Mouse (Mus musculus) spleen, adult 18-20 months (tissue): ENCODE results near the gene Slc25a35.
"Not testable (repeated sequence)": the region's sequence is repeated elsewhere in the genome, so short reads cannot be mapped to it uniquely, and the experiment has no call there.

Experiments used
- DNase-seq, 2 experiments: peaks; one replicate each; pipeline ENCODE4 v3.0.0; 2022; ENCODE audit warnings: mixed read lengths in 2 of 2

The Slc25a35 gene

DNA sequence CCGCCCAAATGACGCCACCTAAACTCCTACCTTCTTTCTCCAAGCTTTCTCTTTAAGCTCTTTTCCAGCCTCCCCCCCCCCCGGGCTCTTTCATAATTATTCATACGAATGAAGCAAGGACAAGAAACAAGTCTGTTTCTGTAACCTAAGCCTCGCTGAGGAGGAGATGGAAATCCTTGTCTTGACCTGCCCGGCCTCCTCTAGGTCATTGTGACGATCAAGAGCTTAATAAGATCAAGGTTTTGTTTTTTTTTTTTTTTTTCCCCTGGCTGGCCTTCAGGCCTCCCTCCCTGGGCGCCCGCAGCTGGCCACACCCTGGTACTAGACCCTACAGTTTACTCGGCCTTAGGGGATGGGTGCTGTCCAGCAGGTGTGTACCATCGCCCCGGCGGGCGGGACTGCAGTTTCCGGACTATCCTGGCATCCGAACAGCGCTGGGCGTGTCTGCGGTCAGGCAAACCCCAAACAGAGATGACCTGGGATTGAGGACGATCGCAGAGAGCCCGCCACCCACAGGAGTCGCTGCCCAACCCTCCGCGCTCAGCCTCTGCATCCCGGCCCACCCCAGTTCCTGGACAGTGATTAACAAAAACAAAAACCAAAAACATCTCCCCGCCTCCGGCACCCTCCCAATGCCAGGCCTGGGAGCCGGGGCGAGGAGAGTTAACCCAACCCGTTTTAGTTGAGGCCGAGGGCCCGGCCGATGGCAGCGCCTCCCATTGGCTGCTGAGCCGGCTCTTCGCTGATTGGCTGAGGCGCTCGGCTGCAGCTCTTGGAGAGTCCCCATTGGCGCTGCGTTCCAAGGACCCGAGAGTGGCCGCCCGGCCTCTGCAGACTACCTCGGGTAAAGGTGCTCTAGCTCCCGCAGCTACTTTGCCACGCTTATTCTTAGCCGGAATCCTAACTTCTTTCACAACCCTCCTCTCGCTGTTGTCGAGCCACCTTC lies at the start of gene Slc25a35:
Gene Slc25a35, plus strand, starts transcription at position 795 of the 946 bp plus-strand sequence.
- peak; percentile 79 to 82 for DNase-seq

DNA sequence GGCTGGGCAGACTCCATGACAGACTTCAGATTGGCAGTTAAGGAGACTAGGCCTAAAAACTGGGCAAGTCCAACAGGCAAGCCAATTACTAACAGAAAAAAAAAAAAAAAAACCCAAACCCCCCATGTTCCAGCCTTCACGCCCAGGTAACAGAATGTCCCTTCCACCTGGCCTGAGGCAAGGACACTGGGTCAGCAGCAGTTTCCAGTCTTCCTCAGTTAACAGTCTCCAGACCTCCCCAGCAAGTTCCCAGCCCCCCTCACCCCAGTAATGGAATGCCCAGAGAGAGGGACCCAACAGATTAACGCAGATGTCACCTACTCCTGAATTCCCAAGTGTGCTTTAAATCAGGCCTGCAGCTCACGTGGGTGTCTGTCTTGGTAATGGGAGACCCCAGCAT lies 44.7 kb upstream of the Slc25a35 start:
- no peak for DNase-seq

DNA sequence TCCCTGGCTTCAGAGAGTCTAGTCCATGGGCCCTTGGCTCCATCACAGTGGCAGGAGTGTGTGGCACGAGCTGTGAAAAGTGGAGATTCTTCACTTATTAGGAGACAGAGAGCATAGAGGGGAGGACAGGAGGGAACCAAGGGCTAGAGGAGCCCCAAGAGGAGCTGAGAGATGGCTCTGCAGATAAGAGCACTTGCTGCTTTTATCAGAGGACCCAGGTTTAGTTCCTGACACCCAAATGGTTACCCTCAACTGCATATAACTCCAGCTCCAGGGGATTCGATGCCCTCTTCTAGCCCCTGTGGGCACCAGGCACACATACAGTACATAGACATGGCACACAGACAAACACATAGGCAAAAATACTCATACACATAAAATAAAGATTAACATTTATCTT lies 43.2 kb upstream of the Slc25a35 start:
- no peak for DNase-seq

DNA sequence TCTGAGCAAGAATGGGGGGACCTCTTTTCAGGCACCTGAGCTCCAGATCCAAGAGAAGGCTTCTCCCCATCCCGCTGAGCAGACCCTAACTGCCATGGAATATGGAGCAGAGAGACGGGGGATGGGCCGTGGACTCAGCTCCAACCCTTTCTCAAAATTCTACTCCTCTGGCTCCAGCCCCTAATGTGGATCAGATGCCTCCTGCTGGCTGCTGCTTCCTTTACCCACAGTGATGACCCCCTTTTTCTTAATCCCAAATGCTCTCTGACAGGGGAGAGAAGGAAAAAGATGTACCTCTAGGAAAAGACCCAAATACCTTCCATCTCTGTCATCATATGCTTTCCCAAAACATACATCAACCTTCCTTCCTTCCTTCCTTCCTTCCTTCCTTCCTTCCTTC lies 41.0 kb upstream of the Slc25a35 start, which contains the start of gene Odf4:
Gene Odf4, minus strand, starts transcription at position 101 of the 400 bp plus-strand sequence.
- DNase-seq: no peak

DNA sequence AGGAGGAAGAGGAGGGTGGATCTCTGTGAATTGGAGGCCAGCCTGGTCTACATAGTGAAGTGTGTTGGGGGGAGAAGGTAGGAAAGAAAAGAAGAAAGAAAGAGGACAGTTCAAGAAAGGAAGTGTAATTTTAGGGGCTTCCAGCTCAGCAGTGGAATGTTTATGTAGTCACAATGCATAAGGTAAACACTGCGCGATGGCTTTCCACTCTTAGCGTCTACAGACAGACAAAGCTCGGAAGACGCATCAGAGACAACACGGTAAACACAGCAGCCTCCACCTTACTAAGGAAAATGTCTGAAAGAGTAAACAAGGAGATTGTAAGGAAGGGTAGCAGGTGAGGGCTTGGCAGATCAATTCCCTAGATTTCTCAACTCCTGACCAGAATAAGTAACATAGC lies 38.0 kb upstream of the Slc25a35 start:
- no peak for DNase-seq

DNA sequence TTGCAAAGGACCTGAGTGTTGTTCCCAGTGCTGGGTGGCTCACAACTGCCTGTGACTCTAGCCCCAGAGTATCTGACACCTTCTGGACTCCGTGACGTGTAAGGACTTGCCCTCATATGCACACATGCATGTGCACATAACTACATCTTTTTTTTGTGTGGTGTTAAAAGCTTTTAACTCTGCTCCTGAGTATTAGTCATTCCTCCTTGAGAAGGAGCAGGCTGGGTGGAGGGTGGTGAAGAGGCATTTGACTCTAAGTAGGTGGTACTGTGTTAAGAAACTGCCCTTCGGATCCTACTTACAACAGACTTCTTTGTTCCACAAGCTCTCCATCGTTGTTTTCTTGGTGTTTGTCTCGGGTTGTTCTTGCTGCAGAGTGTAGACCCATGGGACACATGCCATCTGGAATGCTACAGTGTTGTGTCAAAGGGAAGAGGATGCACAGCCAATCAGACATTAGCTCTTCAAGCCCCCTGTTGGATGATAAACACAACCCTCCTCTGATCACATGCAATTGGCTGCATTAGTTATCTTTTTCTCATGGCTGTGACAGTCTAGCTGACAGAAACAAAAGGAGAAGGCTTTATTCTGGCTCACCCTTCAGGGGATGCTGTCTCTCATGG lies 33.9 kb upstream of the Slc25a35 start:
- DNase-seq: no peak

DNA sequence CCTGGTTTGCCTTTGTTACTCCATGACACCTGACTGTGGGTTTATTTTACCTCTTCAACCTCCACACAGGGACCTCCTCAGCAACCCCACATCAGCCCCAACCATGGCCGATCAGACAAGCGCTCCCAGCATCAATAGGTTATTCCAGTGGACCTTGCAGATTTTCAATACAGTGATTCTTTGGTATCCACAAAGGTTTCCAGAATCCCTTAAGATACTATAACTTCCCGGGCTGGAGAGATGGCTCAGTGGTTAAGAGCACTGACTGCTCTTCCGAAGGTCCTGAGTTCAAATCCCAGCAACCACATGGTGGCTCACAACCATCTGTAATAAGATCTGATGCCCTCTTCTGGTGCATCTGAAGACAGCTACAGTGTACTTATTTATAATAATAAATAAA lies 31.0 kb upstream of the Slc25a35 start:
- DNase-seq: not testable (repeated sequence)

DNA sequence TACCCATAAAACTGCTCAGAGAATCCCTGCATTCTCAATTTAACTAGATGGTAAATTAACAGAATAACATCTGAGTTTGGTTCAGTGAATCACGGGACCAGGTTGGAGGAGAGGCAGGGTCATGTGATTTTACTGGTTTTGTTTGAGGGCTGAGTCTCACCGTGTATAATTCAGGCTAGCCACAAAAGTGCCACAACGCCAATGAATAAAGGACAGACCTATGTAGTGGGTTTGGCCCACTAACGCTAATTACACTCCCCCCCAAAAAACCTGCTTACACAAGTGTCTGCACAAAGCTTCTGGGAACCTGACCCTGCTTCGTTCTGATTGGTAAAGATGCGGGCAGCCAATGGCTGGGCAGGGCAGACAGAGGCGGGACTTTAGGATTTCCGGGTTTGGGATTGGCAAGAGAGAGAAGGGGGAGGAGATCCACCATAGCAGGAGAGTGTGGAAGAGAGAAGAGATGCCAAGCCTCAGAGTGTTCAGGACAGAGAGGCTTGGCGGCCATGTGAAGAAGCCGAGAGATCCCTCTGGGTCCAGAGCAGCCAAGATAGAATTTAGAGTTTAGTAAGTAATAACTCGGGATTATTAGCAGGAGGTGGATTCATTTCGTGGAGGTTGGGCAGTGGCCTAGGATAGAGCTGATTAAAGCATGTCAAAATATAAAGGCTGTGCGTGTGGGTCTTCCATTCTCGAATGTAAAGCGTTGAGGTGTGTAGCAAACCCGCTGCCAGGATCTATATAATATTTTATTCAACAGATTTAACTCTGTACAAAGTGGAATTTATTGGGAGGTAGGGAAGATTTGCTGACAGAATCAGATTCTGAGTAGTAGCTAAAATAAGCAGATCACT lies 28.3 kb upstream of the Slc25a35 start:
- peak; percentile 66 for DNase-seq

DNA sequence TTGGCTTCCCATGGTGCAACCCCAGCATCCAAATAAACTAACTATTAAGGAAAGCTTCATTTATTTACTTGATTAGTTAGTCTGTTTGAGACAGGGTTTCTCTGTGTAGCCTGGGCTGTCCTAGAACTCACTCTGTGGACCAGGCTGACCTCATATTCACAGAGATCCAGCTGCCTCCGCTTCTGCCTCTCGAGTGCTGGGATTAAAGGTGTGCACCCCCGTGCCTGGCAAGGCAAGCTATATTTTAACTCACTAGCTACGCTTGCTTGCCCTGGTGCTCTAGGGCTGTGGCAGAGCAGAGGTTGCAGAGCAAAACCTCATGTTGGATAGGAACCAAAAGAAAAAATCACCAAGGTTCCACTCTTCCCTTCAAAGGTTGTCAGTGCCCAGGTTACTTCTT lies 27.4 kb upstream of the Slc25a35 start:
- DNase-seq: no peak

DNA sequence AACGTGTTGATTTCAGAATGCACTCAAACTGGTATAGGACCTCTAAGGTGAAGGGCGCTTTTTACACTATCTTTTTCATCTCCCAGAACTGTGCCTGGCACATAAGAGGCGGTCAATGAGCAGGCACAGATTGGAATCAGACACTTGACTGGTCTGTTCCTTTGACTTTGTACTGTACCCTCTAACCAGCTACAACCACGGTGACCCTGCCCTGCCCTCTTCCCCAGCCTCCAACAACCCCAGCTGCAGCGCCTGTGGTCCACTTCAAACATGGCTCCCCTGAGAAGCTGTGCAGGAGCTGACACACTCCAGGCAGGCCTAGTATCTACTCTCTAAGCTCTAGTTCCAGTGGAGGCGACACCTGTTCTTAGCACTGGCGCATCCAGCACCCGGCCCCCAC lies 25.2 kb upstream of the Slc25a35 start:
- DNase-seq: no peak

DNA sequence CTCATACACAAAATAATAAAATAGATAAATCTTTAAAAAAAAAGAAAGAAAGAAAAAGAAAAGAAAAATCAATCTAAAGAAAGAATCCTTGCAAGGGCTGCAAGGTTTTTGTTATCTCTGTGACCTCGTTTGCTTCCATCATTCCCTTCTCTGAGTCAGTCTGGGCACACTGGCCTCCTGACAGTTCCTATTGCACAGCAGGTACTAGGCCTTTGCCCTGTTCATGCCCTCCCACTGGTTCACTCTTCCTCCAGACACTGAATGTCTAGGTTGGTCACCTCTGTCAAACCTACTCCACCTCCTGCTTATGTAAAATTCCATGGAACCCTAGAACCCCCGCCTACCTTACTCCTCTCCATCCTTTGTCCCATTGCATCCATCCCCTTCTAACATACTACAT lies 22.7 kb upstream of the Slc25a35 start:
- no peak for DNase-seq

DNA sequence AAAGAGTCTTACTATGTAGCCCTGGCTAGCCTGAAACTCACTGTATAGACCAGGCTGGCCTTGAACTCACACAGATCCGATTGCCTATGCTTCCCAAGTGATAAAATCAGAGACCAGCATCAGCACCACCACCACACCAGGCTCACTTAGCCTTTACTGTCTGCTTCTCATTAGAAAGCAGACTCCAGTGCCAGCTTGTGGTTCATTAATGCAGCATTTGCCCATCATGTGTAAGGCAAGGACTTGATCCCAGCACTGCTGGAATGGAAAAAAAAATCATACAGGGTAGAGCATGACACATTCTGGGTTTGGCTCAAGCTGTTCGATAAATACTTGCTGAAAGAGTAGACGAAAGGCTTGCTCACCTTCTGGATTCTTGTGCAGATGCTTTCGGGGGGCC lies 21.9 kb upstream of the Slc25a35 start:
- no peak for DNase-seq

DNA sequence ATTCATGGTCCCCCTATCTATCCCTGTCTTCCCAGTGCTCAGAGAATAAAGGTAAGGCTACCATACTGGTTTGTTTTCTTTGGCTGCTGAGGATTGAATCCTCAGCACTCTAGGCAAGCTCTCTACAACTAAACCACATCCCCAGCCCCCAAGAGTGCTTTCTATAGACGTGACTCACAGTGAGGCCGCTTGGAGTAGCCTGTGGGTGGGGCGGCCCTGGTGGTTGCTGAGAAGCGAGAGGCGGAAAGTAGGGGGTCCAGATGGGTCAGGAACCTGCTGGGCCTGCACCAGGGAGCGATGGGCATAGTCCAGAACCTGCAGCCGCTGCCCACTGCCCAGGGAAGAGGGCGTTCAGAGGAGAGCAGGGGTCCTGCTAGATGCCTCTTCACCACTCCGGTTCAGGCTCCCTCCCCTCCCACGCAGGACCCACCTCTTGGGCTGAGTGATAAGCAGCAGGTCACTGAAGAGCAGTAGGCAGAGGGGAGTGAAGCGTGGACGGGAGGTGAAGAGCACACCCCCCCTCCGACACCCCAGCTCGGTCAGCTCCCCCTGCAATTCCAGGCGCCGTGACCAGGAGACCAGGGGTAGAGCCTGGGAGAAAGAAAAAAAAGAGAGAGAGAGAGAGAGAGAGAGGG lies 21.0 kb upstream of the Slc25a35 start:
- no peak for DNase-seq

DNA sequence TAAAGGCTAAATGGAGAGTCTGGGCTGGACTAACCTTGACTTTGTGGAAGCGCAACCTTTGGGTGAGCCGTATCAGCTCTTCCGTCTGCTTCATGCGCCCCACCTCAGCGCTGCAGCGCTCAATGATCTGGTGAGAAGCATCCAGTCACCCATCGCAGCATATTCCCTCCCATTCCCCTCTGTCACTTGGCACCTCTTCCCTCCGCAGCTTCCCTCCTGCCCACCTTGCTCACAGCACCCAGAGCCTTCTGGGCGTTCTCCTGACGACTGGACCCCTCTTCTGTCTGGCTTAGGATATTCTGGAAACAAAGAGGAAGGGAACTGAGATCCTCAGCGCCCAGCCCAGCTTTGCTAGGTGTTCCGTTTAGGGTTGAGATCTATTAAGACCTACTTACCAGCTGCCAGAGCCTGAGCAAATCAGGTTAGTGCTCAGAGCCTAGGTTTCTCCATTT lies 20.4 kb upstream of the Slc25a35 start:
- no peak for DNase-seq

DNA sequence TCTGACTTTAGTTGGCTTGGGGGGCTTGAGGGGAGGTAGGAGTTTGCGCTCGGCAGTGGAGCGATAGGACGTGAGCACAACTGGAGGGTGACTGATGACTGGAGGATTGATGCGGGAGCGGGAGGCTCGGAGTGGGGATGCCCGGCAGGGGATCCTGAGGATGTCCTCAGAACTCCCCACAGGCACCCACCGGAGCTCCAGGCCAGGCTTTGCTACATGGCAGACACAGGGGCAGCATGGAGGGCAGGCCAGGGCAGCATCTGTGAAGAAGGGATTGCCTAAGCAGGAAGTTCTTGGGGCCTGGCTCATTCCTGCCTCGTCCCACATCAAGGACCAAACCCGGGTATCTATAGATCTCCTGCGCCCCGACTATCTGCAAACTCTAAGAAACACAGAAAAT lies 14.0 kb upstream of the Slc25a35 start:
- DNase-seq: no peak

DNA sequence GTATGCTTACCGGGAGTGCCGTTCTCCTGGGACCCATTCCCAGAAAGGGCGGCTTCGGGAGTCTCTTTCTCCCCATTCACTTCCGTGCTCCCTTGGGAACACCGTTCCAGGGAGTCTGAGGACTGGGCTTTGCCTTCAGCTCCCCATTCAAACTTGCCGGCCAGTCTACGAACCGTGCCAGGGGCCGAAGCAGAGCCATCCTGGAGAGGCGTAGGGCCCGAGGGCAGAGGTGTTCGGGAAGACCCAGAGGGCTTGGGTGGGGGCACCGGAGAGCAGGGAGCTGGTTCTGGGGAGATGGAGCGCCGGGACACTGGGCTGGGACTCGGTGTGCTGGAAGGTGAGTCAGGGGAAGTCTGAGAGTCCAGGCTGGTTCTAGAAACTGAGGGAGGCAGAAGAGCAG lies 13.5 kb upstream of the Slc25a35 start:
- no peak for DNase-seq

DNA sequence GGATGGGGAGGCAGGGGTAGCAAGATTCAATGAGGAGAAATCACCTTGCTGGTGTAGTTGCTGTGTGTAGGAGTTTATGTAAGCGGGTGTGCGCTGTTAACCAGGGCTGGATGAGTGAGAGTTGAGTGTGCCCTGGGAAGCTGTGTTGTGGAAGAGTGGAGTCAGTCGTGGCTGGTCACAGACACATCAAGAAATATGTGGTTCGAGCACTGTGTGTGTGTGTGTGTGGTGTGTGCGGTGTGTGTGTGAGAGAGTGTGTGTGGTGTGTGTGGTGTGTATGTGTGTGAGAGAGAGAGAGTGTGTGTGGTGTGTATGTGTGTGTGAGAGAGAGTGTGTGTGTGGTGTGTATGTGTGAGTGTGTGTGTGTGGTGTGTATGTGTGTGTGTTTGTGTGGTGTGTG lies 12.5 kb upstream of the Slc25a35 start:
- no peak for DNase-seq

DNA sequence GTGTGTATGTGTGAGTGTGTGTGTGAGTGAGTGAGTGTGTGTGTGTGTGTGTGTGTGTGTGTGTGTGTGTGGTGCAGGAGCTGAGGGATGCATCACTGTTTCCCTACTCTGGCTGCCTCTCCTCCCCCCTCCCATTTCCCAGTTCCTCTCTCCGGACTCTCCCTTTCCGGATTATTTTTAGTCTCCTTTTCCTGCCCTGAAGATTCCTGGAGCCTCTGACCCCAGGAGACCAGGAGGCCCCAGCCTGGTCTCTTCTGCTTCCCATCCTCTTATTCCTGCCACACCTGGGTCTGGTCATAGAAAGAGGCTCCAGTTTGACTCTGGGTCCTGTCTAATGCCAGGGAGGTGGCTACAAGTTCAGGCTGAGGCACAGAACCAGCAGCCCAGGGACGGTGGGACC lies 11.8 kb upstream of the Slc25a35 start:
- no peak for DNase-seq

DNA sequence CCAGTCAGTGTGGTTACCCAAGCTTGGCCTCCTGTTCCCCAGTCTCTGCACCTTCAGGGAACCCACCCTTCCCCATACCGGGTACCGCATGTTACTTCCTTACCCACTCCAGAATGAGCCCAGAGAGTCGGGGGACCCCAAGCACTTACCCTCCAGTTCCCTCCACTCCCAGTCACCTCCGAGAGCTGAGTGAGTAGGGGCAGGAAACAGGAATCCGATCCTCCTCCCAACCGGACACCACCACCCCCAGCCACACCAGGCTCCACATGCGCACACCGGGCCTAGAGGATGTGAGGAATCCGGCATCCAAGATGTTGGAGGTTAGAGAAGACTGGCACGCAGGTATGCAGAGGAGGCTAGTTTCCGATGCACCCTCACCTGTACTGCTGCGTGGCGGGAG lies 11.2 kb upstream of the Slc25a35 start:
- no peak for DNase-seq

DNA sequence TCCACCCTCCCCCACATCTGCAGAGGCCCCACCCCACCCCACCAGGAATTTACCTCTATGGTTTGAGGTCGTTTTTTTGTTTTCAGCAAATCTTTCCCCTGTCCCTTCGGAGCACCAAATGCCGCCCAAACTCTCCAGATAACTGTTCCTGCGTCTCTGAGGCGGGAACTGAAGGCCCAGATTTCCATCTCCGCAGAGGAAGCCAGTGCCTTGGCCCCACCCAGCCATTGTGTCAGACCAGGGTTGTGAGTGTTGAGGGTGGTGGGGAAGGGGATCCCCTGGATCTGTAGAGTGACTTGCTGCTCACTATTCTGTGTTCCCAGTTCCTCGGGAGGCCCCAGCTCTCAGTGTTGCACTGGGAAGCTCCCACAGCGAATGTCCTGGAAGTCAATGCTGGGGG lies 10.6 kb upstream of the Slc25a35 start, which contains the start of gene Arhgef15:
Gene Arhgef15, minus strand, starts transcription at position 173 of the 400 bp plus-strand sequence.
- DNase-seq: no peak

DNA sequence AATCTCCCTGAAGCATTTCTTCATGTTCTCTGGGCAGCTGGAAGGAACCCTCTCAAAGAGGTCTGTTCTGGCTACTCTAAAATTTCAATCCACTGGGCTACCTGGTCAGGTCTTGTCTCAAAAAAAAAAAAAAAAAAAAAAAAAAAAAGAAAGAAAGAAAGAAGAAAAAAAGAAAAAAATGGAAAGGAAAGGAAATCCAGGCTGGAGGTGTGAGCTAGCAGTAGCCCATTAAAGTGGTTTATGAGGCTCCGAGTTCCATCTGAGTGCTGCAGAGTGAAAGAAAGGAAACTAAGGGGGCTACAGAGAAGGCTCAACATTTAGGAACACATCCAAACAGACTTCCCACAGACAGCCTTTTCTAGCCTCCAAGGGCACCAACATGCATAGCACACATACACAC lies 10.0 kb upstream of the Slc25a35 start:
- DNase-seq: no peak

DNA sequence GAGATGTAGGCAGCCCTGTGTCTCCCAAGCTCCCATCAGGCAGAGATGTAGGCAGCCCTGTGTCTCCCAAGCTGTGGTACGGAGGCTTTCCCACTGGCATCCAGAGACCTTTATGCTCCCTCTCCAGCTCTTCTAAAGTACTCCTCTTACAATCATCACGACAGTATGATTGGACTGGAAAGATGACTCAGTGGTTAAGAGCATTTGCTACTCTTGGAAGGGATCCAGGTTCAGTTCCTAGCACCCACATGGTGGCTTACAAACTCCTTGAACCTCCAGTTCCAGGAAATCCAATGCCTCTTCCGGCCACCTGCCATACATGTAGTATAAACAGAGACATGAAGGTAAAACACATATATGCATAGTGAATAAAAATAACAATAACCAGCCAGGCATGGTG lies 6.3 kb upstream of the Slc25a35 start:
- no peak for DNase-seq

DNA sequence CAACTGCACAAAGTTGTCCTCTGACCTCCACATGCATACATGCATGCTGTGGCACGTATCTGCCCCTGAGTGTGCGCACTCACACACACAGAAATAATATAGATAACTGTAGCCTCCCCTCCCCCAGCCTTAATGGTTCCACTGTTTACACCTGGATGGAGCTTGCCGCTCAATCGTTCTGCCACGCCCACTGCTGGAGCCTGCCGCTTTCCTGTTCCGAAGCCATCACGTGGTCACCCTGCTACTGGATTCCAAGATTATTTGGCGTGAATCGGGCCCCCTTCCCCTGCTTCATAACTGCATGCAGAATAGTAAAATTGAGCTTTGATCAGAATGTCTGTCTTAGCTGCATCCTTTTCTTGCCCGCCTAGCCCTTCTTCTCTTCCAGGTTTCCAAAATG lies 5.8 kb upstream of the Slc25a35 start:
- DNase-seq: not testable (repeated sequence)
